Mouse (Mus musculus): ENCODE data around the gene Cilp2.
A peak's percentile ranks its signal among the peaks of the same experiment; 100 is the strongest.

The Cilp2 gene

DNA sequence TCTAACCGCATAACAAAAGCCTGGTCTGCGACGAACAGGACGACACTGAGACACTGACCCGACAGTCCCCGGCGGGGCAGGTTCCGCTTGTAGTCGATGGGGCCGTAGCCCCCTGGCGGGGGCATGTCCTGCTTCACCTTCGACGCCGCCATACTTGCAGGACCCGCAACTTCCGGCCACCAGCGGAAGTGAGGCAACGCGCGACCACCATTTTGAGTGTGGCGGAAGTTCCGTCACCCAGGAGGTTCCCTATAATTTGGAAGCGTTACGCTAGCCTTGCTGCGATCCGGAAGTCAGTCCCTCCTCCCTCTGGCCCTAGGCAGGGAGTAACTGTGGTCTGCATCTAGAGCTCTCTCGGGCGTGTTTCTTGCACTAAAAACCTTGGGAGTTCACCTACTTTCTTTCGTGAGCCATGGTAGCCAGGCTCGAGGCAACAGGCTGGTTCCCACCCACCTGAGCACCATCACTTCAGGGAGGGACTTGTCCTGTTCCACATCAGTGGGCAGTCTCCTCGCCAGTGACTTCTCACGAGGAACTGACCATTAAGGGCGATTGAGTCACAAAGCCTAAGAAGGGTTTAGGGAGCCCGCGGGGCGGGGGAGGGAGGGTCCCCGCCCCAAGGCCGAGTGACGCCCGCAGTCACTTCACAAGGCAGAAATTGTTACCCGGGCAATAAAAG is 14.1 kb upstream of the Cilp2 start:
- peak; percentile 97 for DNase-seq

DNA sequence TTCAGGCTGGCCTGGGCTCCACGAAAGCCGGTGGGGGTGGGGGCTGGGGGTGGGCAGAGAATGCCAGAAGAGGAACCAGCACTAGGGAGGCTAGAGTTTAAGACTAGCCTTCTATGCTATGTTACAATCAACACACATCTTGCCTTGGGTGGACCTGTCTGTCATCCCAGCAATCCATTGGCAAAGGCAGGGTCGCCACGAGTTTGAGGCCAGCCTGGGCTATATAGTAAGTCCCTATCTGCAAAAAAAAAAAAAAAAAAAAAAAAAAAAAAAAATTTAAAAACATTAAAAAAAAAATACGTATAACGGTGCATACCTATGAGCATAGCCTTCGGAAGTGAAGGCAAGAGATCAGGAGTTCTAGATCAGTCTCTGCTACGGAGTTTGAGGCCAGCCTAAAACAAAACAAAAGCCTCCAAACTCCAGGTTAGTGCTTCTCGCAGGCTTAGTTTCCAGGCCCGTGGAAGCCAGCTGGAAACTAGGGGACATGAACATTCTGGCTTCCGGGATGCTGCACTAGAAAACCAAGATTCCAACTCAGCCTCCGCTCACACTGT is 13.5 kb upstream of the Cilp2 start:
- peak; percentile 38 for DNase-seq

DNA sequence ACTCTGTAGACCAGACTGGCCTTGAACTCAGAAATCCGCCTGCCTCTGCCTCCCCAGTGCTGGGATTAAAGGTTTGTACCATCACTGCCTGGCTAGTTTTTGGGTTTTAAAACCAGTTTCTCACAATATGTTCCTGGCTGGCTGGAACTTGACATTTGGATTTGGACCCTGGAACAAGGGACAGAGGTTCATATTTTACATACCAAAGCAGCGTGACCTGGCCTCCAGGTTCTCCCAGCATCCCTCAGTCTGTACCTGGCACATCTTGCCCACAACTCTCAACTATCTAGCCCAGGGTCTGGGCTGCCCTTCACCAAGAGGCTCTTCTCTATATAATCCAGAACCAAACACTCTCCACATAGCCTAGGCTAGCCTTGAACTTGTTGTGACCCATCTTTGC is 12.4 kb upstream of the Cilp2 start:
- no peak for DNase-seq

DNA sequence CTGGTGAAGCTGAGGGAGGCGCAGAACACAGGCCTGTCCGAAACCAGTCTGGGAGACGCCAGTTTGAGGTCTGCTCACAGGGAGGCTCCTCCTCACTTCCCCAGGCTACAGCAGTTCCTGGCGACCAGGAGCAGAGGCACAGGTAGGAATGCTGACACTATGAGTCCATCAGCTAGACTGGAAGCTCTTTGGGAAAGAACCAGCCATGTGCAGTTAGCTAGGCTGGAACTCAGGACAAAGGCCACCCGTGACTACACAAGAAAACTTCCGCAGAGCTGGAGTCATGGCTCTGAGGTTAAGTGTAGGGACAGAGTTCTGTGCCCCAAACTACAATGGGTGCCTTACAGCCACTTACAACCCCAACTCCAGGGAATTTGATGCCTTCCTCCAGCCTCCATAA is 10.4 kb upstream of the Cilp2 start:
- DNase-seq: no peak

DNA sequence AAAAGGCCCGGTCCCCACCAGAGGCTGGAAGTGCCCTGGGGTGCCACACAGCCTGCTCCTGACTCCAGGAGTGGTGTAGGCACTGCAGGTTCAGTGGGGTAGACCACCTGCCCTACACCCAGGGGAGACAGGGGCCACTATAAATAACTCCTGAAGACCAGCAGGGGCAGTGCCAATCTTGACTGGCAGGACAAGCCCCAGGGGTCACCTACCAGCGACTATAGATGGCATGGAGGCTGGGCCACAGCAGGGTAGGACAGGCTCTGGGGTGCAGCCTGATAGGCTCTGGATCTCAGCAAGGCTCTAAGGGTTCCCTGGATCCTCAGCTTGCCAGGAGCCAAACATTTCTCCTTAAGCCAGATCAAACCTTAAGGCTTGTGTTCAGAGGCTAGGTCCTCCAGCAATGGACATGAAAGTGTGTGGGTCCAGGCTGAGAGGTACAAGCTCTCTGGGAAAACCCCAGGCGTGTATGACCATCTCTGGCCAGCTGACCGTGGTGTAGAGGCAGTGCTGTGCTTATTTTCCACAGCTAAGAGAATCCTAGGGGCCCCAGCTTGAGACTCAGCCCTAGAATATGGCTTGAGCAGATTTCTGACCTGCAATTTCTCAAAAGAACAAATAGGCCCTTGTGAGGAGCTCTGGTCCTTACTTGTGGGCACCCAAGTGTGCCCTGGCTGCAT is 8.4 kb upstream of the Cilp2 start:
- no peak for DNase-seq

DNA sequence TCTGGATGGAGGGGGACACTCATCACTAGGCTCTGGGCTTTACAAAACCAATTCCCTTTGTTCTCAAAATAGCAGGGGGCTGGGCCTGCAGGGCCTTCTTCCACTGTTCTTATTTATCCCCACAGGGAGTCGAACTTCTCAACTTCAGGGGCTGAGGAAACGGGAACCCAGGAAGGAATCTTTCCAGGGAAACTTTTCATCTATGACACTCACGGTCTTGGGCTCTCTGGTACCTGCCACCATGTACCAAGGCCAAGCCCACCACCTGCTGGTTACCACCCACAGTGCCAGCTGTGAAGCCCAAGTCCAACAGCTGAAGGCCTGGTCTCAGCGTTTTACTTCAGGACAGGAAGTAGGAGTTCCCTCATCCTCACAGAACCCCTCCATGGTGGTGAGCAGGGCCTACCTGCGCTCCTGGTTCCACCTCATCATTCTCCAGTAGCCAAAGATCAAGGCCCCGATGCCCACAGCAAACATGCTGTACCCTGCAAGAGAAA is 7.4 kb upstream of the Cilp2 start:
- no peak for DNase-seq

DNA sequence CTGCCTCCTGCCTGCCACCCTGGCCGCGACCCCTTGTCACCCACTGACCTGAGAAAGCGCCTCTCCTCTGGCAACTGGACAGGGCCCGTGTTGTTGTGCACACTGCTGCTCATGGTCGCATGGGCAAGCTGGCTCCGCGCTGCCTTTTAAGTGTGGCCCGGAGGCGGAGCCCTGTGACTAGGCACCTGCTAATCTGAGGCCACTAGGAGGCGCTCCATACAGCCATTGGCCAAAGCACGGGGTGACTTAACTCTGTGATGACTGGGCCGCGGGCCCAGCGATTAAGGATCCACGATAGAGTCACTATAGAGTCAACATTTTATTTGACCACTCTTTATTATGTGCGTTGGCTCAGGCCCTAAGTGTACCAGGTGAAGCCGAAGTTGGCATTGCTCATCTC is 6.4 kb upstream of the Cilp2 start:
- peak; percentile 79 for DNase-seq

DNA sequence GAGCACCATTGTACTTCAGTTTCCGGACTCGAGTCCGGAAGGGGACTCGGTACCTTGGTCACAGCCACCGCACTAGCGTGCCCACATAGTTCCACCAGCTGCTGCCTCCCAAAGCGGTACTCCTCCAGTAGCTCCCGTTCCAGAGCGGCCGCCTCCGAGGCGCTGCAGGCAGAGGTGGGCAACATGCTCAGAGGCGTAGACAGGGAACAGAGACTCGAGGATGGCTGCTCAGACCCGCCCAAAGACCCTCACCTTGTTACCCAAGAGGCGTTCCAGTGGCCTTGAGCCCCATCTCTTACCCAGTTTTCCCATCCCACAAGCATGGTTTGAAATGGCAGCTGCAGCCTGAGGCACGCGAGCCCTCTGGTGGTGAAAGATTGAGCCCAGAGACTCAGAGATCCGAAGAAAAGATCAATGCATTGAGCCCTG is 3.3 kb upstream of the Cilp2 start:
- DNase-seq: peak; percentile 74

DNA sequence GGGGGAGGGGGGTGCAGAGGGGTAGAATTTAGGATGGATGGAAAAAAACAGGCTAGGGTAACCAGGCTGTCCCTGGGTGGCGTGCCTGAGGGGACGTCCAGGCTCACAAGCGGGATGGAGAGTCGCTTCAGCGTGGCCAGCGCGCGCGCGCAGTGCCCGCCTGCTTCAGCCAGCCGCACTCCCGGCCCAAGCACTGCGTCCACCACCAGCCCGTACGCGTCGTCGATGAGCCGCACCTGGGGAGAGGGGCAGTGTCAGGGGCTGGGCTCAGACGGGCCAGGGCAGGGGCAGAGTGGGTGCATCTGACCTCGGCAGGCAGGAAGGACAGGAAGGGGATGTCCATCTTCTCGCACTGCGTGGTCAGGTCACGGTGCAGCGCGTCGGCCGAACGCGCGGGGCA is 1.4 kb upstream of the Cilp2 start:
- no peak for DNase-seq

DNA sequence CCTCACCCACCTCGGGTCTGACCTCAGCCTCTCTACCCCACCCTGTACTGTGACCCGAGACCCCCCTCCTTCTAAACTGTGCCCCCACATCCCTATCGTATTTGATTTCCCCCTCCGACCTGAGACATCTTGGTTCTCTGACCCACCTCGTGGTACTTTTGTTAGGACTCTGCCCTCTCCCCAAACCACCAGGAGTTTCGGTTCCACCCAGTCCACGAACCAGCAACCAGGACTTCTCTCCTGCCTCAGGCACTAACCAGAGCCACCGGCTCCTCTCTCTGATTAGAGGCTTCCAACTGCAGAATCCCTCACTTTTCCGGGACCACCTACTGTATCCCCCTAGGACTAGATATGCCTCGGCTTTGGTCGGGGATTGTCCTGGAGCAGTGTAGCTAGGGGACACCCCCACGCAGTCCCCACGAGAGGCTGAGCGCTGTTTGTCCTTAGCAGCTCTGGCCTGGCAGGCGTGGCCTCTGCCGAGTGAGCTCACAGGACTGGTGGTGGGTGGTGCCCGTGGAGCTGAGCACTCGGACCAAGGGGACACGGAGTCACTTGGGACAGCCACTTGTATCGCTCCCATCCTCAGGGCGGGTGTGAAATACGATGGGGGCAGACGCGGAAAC is 868 bp upstream of the Cilp2 start:
- DNase-seq: no peak

DNA sequence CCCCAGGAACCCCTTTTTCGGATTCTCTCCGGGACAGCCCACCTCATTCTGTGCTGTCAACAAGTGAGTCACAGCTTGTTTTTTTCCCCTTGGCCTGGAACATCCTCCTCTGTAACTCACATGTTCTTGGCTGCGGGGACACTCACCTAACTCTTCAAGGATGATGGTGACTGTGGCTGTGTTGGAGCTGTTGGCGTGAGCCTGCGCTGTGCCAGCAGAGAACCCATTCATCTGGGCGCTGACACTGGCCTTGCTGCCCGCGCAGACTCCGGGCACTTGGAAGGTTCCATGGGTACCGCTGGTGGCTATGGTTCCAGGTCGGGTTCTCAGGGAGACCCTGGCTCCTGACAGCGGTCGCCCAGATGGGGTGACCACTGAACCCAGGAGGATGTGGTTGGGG is 3.3 kb downstream of the Cilp2 start:
- DNase-seq: no peak

DNA sequence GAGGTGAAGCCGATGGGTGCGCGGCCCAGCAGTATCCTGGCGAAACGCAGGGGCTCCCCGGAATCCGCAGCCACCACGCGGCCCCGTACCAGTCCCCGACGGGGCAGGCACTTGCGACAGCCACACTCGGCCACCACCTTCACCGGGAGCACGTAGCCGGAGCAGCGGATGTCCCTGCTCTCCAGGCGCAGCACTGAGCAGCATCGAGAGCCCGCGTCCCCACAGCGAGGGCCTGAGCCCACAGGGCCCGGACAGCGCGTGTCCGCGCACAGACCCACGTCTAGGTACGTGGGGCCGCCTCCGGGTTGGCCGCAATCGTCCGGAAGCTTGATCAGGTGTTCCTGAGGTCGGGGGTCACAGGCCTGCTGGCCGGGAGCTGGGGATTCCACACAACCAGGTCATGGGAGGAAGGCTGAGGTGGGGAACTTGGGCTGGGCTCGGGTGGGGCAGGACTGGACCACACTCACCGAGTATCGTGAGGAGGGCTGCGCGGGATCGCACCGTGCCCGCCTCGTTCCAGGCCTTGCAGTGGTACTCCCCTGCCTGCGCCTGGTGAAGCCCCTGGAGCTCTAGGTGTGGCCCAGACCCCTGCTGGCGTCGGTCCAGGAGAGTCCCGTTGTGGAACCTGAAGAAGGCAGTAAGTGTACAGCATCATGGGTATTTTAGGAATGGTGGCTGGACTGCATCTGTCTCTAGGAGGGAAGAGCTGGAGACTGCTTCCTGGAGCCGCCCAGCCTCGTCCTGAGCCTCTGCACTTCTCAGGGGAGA is 4.5 kb downstream of the Cilp2 start:
- DNase-seq: peak; percentile 26

DNA sequence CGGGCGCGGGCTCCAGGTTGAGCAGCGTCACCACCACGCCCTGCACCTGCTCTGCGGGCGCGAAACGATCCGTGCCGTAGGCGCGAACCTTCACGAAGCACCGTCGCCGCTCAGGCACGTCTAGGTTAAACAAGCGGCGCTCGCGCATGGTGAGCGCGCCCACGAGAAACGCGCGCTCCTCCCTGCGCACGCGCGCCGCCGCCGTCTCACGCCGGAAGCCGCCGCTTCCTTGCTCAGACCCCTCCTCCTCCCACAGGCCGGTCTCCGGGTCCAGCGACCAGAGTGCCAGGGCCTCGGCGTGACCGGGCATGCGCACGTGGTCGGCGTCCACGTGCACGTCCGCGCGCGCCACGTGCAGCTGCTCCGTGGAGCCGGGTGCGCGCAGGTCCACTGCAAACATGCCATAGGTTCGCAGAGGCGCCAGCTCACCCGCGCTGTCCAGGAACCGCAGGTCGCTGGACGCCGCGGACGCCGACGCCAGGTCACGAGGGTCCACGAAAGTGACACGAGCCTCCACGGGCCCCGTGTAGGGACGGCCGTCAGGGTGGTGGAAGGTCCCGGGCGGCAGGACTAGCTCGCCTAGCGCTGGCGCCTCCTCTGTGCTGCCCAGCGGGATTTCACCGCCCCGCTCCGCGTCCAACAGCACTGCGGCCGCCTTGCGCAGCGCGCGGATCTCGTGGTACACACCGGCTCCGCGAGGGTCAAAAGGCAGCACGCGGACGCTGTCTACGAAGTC is 5.3 kb downstream of the Cilp2 start:
- peak; percentile 73 for DNase-seq

DNA sequence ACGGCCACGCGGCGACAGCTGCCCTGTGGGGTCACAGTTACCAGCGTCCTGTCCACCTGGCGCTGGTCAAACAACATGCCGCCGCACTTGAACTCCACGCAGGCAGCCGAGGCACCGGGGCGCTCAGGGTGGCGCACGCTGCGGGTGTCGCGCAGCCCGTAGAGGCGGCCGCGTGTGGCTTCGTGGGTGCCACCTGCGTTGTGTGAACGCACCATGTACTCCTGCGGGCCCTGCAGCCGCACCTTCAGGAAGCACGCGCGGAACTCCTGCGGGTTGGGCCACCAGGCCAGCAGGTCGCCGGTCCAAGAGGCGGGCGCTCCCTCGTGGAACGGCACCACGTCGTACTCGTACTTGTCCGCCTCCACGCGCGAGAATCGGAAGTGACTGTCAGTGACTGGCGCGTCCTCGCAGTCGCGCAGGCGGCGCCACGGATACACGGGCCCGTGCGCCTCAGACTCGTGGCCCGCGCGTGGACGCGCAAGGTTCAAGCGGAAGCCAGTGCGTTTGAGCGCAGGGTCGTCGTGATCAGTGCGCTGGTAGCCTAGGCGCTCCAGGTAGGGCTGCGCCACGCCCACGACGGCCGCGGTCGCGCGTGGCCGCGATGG is 6.1 kb downstream of the Cilp2 start:
- peak; percentile 37 for DNase-seq

DNA sequence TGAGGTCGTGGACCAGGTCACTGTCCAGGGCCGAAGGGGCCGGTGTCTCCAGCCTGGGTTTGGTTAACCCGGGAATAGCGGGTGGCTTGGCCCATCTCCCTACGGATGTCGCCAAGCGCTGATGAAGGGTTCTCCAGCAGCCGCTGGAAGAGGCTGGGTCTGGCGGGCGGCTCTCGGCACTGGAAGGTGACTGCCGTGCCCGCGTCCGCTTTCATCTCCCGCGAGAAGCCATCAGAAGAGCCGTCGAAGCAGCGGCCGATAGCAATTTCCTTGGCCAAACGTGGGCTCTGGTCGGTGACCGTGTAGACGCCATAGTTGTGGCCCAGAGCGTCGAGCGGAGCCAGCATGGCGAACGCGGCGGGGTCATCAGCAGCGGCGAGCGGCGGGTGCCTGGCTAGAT is 6.6 kb downstream of the Cilp2 start:
- no peak for DNase-seq

DNA sequence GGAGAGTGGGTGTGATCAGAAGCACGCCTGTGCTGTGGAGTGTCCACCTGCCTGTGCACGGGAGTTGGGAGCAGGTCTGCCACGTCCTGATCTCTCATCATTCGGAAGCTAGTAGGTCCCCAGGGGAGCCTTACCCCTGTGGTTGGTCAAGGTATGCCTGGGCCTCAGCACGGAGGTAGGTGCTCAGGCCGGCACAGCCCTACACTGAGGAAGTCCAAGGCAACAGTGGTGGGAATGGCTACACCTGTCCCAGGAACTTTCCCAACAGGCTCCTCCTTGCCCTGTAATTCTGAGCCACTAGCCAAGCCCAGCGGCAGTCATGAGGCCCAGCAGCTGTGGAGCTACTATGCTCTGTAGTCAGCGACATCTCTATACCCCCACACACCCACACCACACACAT is 7.8 kb downstream of the Cilp2 start:
- no peak for DNase-seq

DNA sequence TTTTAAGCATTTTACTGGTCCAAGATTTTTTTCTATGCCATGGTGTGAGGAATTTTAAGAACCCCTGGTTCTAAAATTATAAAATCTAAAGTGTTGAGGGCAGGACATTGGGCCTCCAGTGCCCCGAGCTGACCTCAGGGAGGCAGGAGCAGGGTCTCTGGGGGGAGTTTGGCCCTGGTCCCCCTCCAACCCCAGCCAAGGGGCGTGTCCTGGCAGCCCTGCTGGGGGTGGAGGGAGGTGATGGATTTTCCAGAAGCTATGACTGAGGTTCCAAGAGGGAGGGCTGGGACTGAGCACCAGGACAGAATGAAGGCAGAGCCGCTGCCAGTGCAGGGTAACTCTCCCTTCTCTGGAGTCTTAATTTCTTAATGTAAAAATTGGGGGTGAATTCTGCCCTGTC is 9.5 kb downstream of the Cilp2 start:
- no peak for DNase-seq

DNA sequence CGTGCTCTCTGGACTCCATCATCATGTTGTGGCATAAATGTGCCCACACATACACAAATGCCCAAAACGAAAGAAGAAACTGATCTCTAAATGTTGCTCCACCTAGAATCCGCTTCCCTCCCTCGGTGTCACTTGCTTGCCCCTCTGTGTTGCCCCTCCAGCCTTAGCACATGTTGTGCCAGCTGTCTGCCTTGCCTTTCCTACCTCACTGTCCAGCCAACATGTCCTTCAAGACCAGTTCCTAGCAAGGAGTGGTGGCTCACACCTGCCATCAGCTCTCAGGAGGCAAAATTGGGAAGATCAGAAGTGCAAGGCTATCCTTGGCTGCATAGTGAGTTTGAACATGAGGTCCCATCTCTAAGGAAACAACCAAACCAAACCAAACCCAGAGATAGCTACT is 10.1 kb downstream of the Cilp2 start:
- DNase-seq: no peak

DNA sequence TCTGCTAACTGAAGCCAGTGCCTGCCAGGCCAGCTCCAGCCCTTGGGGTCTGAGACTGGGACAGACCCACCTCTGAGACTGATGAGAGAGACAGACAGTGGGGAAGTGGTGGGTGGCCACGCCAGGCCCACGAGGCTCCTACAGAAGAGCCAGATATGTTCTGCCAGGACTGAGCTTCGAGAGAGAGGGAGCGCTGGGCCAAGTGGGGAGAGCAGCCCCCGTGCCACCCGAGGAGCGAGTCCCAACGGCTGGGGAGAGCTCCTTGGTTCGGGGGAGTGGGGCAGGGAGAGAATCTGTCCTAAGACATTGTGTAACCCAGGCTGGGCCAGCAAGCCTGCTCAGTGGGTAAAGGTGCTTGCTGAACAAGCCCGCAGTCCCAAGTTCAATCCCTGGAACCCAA is 10.5 kb downstream of the Cilp2 start:
- no peak for DNase-seq

DNA sequence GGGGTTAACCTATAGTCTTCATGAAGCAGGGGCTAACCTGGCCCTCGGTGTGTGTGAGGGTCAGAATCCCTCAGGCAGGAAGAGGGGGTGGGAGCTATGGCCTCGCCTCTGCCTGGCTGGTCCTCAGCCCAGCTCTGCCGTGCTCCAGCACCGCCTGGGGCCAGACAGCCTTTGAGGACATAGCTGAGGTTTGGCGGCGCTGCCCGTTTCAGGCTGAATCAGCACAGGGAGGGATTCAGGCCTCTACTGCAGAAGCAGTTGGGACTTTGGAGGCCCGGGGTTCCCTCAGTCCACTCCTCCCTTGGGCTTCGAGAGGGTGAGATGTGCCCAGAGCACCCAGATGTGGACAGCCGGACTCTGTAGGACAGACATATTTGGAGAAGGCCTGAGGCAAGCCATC is 11.4 kb downstream of the Cilp2 start:
- no peak for DNase-seq

DNA sequence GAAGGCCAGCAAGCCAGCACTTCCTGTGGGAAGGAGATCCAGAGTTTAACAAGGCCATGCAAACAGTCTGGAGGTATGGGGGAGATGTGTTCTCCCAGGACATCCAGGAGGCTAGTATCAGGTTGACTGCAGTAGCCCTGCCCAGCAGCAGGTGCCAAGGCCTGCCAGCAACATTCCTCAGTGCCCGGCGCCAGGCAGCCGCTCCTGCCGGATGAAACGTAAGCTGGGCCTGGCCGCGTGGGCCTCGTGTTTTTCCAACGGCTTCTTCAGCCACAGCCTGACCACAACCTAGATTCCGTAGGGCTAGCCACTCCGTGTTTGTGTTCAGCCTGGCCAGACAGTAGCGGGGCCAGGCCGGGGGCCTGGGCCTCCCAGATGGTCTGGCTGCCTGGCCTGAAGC is 12.8 kb downstream of the Cilp2 start:
- DNase-seq: no peak

DNA sequence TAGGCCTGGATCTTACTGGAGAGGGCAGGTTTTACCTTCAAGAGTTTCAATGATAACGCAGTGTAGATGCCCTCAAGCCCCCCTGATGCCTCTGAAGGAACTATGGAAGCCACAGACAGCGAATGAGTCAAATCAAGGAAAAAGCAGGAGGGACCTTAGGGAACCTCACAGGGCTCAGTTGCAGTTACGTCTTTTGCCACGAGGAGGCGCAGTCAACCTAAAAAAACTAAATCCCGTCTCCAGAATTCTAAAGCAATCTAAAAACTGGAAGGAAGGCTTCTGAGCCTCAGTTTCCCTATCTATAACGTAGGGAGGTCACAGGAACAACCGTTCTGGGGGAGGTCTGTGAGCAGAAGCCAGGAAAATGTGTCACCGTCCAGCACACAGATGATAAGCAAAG is 13.3 kb downstream of the Cilp2 start:
- peak; percentile 75 for DNase-seq
